Mouse (Mus musculus) MEL (cell line): ENCODE measurements around the gene Naaladl2.

Source experiments
- CTCF ChIP-seq, 3 experiments: IDR thresholded peaks in 2 of 3; conservative IDR thresholded peaks in 1 of 3; 2 replicates each; pipeline ENCODE4 v1.5.1; 2011 to 2012; ENCODE audit warnings: low read length in 3 of 3, low read depth in 2 of 3, mild to moderate bottlenecking in 2 of 3, improper control_type of control experiment in 1 of 3, inconsistent platforms in 1 of 3, mixed read lengths in 1 of 3, moderate library complexity in 1 of 3; ENCODE audit not compliant: control insufficient read depth in 1 of 3, insufficient read depth in 1 of 3, poor library complexity in 1 of 3, severe bottlenecking in 1 of 3
- E2F4 ChIP-seq: IDR thresholded peaks from 2 replicates; pipeline ENCODE4 v1.6.1; 2011; ENCODE audit warnings: low read depth, low read length, improper control_type of control experiment, borderline replicate concordance
- EP300 ChIP-seq, 2 experiments: IDR thresholded peaks; 2 replicates each; pipeline ENCODE4 v1.6.1; 2011; ENCODE audit warnings: improper control_type of control experiment in 2 of 2, low read length in 2 of 2, low read depth in 1 of 2, mild to moderate bottlenecking in 1 of 2
- HCFC1 ChIP-seq: IDR thresholded peaks from 2 replicates; pipeline ENCODE4 v1.6.1; 2012; ENCODE audit warnings: low read depth, mild to moderate bottlenecking, inconsistent platforms, low read length, improper control_type of control experiment, moderate library complexity
- POLR2A ChIP-seq, 2 experiments: IDR thresholded peaks; 2 replicates each; pipeline ENCODE4 v1.6.1; 2011 to 2012; ENCODE audit warnings: low read length in 2 of 2, mild to moderate bottlenecking in 2 of 2, control low read depth in 1 of 2, improper control_type of control experiment in 1 of 2, low read depth in 1 of 2, moderate library complexity in 1 of 2; ENCODE audit not compliant: control insufficient read depth in 1 of 2, insufficient read depth in 1 of 2, poor library complexity in 1 of 2

DNA sequence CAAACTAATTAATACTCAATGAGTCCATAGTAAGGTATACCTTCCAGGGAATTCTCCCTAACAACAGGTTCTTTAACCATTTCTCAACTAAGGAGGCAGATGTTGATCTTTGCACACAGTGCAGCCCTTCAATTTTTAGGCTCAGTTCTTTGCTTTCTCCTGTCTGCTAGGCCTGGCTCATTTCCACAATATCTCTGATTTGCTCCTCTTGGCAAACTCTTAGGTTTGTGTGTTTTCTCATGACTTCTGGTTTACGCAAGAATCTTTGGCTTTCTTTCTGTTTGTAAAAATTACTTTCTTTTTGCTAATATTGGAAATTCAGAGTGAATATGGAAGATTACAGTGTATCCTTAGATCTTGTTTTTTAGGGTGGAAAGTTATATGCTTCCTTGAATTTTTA lies 1385.3 kb downstream of the Naaladl2 start:
- TF ChIP-seq EP300 (IDR thresholded peaks at IDR 0.05; ENCODE audit: low read depth in 1 of 2, low read length in 2 of 2) (no peak), E2F4 (no peak), POLR2A (IDR thresholded peaks at IDR 0.05; ENCODE audit: control insufficient read depth in 1 of 2, insufficient read depth in 1 of 2, low read depth in 1 of 2, low read length in 2 of 2, poor library complexity in 1 of 2) (no peak), CTCF (IDR thresholded peaks at IDR 0.05 in 2 of 3, conservative IDR thresholded peaks at IDR 0.05 in 1 of 3; ENCODE audit: control insufficient read depth in 1 of 3, insufficient read depth in 1 of 3, low read depth in 2 of 3, low read length in 3 of 3, poor library complexity in 1 of 3, severe bottlenecking in 1 of 3) (no peak), HCFC1 (no peak)
